Mouse (Mus musculus) thymus, adult 2 months (tissue): Measurements from ENCODE around the gene Tmem132d. TPM values are rescaled to one million over a fixed set of nuclear protein-coding genes. Genes with fewer than 3 reads are reported as not detected.
"Not testable (repeated sequence)": the region's sequence is repeated elsewhere in the genome, so short reads cannot be mapped to it uniquely, and the experiment has no call there.

Experiments
- DNase-seq: peaks from one replicate; pipeline ENCODE4 v3.0.0; 2021
- H3K27ac ChIP-seq: fragments of 200-500 bp; 2 replicates; pipeline ENCODE4 v1.5.1; 2012; ENCODE audit warnings: low read length, control low read depth; ENCODE audit not compliant: control insufficient read depth, insufficient read depth
- H3K27me3 ChIP-seq: fragments of 200-500 bp; 2 replicates; pipeline ENCODE4 v1.6.1; 2012; ENCODE audit warnings: mild to moderate bottlenecking, low read length, moderate library complexity, mixed read lengths; ENCODE audit not compliant: control insufficient read depth, insufficient read depth
- H3K36me3 ChIP-seq: fragments of 200-500 bp; 2 replicates; pipeline ENCODE4 v1.6.1; 2012; ENCODE audit warnings: mild to moderate bottlenecking, low read length, moderate library complexity; ENCODE audit not compliant: control insufficient read depth, insufficient read depth
- H3K4me1 ChIP-seq: fragments of 200-500 bp; replicated peaks from 2 replicates; pipeline ENCODE4 v1.6.1; 2012; ENCODE audit warnings: low read length; ENCODE audit not compliant: control insufficient read depth, insufficient read depth
- H3K4me3 ChIP-seq: fragments of 200-500 bp; 2 replicates; pipeline ENCODE4 v1.5.1; 2012; ENCODE audit warnings: mild to moderate bottlenecking, low read length, control low read depth, moderate library complexity; ENCODE audit not compliant: control insufficient read depth, insufficient read depth
- CTCF ChIP-seq: fragments of 200-500 bp; IDR thresholded peaks from 2 replicates; pipeline ENCODE4 v1.5.1; 2012; ENCODE audit warnings: mild to moderate bottlenecking, control low read depth, low read length, moderate library complexity, borderline replicate concordance; ENCODE audit not compliant: control insufficient read depth, poor library complexity, insufficient read depth; ENCODE audit errors: extremely low read depth
- POLR2A ChIP-seq: fragments of 200-500 bp; IDR thresholded peaks from 2 replicates; pipeline ENCODE4 v1.6.1; 2012; ENCODE audit warnings: mild to moderate bottlenecking, low read length, control low read depth, moderate library complexity; ENCODE audit not compliant: control insufficient read depth, poor library complexity, insufficient read depth; ENCODE audit errors: extremely low read depth
- WGBS: fragments of 180-500 bp; shearing (Covaris S2); methylation state at CpG from one replicate; pipeline ENCODE4 v1.1.7; 2018; 5-methylcytosine and 5-hydroxymethylcytosine counted together
- polyA plus RNA-seq: library from polyadenylated mRNA; depleted of rRNA; stranded (reverse); fragments of >200 nt; gene quantifications from 2 replicates; pipeline ENCODE4 v1.2.3, GENCODE M21; 2012

The Tmem132d gene
- polyA plus RNA-seq, 1 experiment = 0.07 TPM

DNA sequence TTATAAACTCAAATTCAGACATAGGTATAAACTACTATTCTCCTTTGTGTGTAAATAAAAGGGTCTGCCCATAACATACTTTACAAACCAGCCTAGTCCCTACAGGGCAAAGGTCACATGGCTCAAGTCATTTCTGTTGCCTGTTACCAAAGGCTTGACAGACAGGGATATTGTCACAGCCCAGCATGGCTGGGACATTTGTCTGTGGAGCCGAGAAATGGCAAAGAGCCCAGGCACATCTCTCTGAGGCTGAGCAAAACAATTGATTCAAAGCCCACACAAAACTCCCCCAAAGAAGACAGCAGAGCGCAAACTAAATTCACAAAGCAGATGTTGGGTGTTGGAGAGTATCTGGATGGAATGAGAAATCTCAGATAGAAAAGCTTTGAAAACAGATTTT, 405.8 kb downstream of the Tmem132d start:
- Histone ChIP-seq H3K4me1 (no peaks in the 10 kb centered on the region), H3K27me3 (no peaks in the 10 kb centered on the region), H3K4me3 (no peak overlapping the region), H3K36me3 (no peaks in the 10 kb centered on the region), H3K27ac (no peak overlapping the region)
- whole genome bisulfite sequencing = 89% methylated on average over 2 of the region's 2 CpGs
- no peak for DNase-seq
- TF ChIP-seq POLR2A (no peak), CTCF (no peak)

DNA sequence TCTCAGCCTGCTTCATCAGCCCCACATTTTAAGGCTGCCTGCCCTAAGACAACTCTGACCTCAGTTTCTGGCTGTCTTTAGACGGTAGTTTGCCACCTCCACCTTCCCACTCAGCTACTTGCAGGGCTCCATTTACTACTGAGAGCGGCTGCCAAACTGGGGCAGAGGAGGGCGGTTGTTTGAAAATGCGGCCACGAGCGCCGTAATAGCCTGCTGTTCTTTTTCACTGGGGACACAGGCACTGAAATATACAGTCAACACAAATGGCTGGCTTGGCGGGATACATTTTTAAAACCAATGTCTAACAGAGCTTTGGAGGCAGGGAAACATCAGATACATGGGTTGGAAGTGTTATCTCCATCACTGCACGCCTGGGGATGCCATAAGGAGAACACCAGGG, 428.2 kb downstream of the Tmem132d start:
- 75% methylated on average over 9 of the region's 9 CpGs for WGBS

DNA sequence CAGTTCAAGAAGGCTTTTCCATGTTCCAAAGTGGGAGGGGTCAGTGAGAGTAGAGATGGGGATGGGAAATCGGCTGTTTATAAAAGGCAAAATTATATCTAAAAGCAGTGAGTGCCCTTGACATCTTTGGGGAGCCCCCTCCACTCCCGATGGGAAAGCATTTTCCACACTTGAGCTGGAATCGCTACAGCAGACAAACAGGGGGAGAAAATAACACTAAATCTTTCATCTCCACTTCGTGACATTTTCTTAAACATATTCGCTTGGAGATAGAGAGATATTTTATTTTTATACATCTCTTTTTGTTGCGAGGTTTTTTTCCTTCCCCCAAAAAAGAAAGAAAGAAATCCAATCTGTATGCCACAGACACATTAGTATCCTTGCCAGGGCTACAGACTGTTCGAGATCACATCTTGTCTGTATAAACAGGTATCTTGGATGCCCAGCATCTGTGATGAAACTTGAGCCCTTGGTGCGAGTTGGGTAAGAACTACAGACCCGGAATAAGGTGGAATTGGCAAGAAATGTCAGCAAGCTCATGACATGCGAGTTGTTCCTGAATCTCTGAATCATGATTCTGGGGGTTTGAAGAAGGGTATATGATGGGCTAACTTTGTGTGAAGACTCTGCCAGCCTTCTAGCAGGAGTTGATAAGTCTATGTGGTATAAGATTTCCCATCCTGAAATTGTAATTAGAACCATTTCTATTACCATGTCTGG, 436.2 kb downstream of the Tmem132d start:
- WGBS = 84% methylated on average over 10 of the region's 10 CpGs
- no peaks in the 10 kb centered on the region for H3K27me3 ChIP-seq
- no peak for TF ChIP-seq POLR2A
- TF ChIP-seq CTCF = no peak
- H3K4me3 ChIP-seq = no peak overlapping the region
- H3K36me3 ChIP-seq = no peaks in the 10 kb centered on the region
- DNase-seq = no peak
- H3K27ac ChIP-seq = no peak overlapping the region
- H3K4me1 ChIP-seq = no peaks in the 10 kb centered on the region

More for the DNA sequence above, 428.2 kb downstream of the Tmem132d start:
- H3K27me3 ChIP-seq = no peaks in the 10 kb centered on the region
- H3K4me3 ChIP-seq = no peak overlapping the region
- H3K27ac ChIP-seq = no peak overlapping the region
- H3K4me1 ChIP-seq = no peaks in the 10 kb centered on the region
- DNase-seq = no peak
- no peaks in the 10 kb centered on the region for H3K36me3 ChIP-seq
- no peak for TF ChIP-seq CTCF
- no peak for TF ChIP-seq POLR2A

DNA sequence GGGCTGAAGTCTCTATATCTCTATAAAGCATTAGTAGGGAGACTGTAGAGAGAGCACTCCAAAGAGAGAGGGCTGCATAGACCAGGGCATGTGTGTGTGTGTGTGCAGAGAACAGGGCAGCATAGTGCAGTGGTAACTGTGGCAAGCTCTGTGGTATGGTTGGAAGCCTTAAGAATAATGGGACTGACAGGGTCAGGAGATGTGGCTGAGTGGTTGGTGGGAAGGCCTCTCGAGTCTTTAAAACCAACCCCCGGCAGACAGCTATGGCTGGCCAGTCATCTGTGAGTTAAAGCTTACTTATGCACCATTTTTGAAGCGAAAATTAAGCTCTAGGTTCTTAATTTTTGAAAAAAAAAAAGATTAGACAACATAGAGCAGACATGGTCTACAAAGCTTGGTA, 439.4 kb downstream of the Tmem132d start:
- H3K4me3 ChIP-seq = no peak overlapping the region

DNA sequence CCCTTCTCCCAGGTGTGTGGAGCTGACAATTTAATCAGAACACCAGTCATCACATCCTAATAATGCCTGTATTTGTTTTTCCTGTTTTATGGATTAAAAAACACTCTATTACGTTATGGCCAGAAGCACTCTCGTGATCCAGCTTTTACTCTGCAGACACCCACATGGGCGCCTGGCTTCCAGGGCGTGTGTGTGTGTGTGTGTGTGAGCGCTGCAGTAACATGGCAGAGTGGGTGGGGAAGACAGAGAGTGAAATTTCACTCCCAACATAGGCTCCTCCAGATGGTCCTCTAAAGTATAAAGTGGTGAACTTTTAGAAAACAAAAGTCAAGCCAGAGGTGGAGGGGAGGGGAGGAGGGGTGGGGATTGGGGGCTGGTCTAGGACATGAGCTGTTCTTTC, 442.1 kb downstream of the Tmem132d start:
- Histone ChIP-seq H3K36me3 (no peaks in the 10 kb centered on the region), H3K27ac (no peak overlapping the region), H3K27me3 (no peaks in the 10 kb centered on the region), H3K4me3 (no peak overlapping the region), H3K4me1 (no peaks in the 10 kb centered on the region)
- 89% methylated on average over 5 of the region's 5 CpGs for WGBS
- TF ChIP-seq POLR2A = no peak
- TF ChIP-seq CTCF = no peak
- DNase-seq = no peak

More for the DNA sequence above, 439.4 kb downstream of the Tmem132d start:
- WGBS = 72% methylated on average over 3 of the region's 3 CpGs
- DNase-seq = no peak
- H3K4me1 ChIP-seq = no peaks in the 10 kb centered on the region
- H3K36me3 ChIP-seq = no peaks in the 10 kb centered on the region
- TF ChIP-seq POLR2A = no peak
- no peak for TF ChIP-seq CTCF
- H3K27ac ChIP-seq = no peak overlapping the region
- no peaks in the 10 kb centered on the region for H3K27me3 ChIP-seq

DNA sequence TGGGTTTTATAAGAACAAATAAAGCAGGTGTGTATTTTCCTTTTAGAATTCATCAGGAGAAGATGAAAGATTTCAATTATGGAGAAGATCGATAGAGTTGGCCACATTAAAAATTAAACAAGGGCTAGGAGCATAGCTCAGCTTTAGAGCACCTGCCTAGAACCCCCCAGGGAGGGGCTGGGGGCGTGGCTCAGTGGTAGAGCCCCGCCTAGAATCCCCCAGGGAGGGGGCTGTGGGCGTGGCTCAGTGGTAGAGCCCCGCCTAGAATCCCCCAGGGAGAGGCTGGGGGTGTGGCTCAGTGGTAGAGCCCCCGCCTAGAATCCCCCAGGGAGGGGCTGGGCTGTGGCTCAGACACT, 452.9 kb downstream of the Tmem132d start:
- WGBS = 51% methylated on average over 6 of the region's 6 CpGs

More for the DNA sequence above, 452.9 kb downstream of the Tmem132d start:
- not testable (repeated sequence) for H3K4me1 ChIP-seq, H3K4me3 ChIP-seq, H3K36me3 ChIP-seq, H3K27me3 ChIP-seq, DNase-seq, H3K27ac ChIP-seq
